Mouse (Mus musculus) bone marrow, adult 2 months (tissue): Measurements from ENCODE around the gene Zfp146. TPM values are rescaled to one million over a fixed set of nuclear protein-coding genes. Genes with fewer than 3 reads are reported as not detected.

Source experiments
- H3K27ac ChIP-seq: fragments of 200-500 bp; 2 replicates; pipeline ENCODE4 v1.5.1; 2012; ENCODE audit warnings: low read depth, mild to moderate bottlenecking, control low read depth, inconsistent platforms, low read length; ENCODE audit not compliant: control insufficient read depth, poor library complexity, insufficient read depth
- H3K4me1 ChIP-seq: fragments of 200-500 bp; 2 replicates; pipeline ENCODE4 v1.6.1; 2011; ENCODE audit warnings: low read length; ENCODE audit not compliant: control insufficient read depth, insufficient read depth
- H3K4me3 ChIP-seq: fragments of 200-500 bp; replicated peaks from 2 replicates; pipeline ENCODE3; 2011; ENCODE audit warnings: mild to moderate bottlenecking, low read depth, low read length, control low read depth; ENCODE audit not compliant: control insufficient read depth
- CTCF ChIP-seq: fragments of 200-500 bp; IDR thresholded peaks from 2 replicates; pipeline ENCODE4 v1.5.1; 2011; ENCODE audit warnings: low read length, control low read depth; ENCODE audit not compliant: control insufficient read depth, insufficient read depth
- POLR2A ChIP-seq: fragments of 200-500 bp; IDR thresholded peaks from 2 replicates; pipeline ENCODE4 v1.6.1; 2011; ENCODE audit warnings: low read depth, mild to moderate bottlenecking, control low read depth, low read length, borderline replicate concordance; ENCODE audit not compliant: control insufficient read depth
- WGBS: fragments of 180-500 bp; shearing (Covaris S2); methylation state at CpG from one replicate; pipeline ENCODE4 v1.1.7; 2018; 5-methylcytosine and 5-hydroxymethylcytosine counted together
- polyA plus RNA-seq: library from polyadenylated mRNA; stranded (reverse); fragments of >200 nt; gene quantifications from 2 replicates; pipeline ENCODE4 v1.2.4, GENCODE M21; 2011; ENCODE audit warnings: low replicate concordance; ENCODE audit not compliant: missing spikeins, insufficient read depth, insufficient read length

Zfp146 gene
- polyA plus RNA-seq, 1 experiment: 13.7 TPM

DNA sequence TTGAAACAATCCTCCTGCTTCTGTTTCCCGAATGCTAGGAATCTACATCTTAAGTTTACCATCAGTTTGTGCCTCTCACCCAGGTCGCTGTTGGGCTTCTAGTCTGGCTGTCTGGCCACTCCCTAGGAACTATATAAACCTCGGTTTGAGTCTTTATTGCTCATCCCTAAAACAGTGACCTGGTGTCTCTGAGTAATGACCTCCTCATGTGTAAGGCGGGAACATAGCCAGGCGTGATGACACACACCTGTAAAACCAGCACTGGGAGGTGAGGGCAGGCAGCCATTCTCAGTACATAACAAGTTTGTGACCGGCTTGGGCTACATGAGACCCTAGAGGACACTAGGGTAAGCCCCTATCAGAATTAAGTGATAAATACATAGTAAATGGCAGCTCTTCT is 25.9 kb upstream of the Zfp146 start:
- H3K27ac ChIP-seq: no peak overlapping the region
- H3K4me1 ChIP-seq: no peaks in the 10 kb centered on the region; the same call in 1 of the 2 replicates
- H3K4me3 ChIP-seq: no peak overlapping the region
- WGBS: 71% methylated on average over 6 of the region's 6 CpGs
- no peak for TF ChIP-seq CTCF
- TF ChIP-seq POLR2A: no peak

DNA sequence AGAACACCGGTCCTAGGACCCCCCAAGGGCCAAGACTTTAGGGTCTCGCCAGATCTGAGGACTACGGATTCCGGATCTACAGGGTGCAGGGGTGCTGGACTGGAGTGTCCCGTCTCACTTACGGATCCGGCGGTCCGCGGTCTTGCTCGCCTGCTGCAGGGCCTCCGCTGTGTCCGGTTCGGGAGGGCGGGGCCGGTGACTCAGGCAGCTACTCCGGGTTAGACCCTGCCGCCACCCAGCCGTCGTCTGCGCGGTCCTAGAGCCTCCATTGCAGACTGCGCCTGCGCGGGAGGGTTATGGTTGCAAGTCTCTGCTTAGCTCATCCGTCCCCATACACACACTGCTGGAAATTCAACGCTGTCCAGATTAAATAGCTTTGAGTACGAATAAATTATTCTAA is 25.3 kb upstream of the Zfp146 start:
- under 1% methylated on average over 28 of the region's 28 CpGs for WGBS
- Histone ChIP-seq H3K27ac (peak overlapping the region; percentile 83), H3K4me1 (no peaks in the 10 kb centered on the region; the same call in 1 of the 2 replicates), H3K4me3 (peak overlapping the region; percentile 90)
- TF ChIP-seq POLR2A (peak; percentile 81; the same call in 1 of the 2 replicates), CTCF (no peak)

DNA sequence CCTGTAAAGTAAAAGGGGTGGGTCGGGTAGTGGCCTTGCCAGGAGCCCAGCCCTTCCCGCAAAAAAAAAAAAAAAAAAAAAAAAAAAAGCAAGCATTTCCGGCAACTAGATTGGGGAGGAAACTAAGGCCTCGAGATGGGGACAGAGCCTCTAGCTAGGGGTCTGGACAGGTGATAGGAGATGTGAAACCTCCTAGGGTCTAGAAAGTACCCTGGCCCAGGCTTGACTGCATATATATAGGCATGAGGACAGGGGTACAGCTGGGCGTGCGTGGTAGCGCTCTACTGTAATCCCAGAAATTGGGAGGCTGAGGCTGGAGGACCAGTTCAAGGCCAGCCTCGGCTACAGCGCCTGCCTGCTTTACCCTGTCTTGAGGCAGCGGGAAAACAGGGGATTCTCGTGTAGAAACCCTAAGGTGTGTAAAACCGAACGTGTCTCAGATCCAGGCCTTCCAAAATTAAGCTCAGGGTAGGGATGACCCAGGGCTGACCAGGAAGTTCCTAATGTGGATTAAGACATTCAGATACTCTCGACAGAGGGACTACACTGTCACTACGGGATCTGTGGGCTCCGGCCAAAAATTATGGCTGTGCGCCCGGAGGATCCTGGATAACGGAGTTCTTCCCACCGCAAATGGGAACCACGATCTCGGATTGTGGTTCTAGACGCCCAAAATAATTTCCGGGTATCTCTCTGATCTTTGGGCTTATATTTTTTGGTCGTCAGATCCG is 24.7 kb upstream of the Zfp146 start:
- Histone ChIP-seq H3K27ac (peak overlapping the region; percentile 83), H3K4me3 (peak overlapping the region; percentile 90), H3K4me1 (no peaks in the 10 kb centered on the region; the same call in 1 of the 2 replicates)
- no peak for TF ChIP-seq POLR2A
- under 1% methylated on average over 26 of the region's 26 CpGs for WGBS

DNA sequence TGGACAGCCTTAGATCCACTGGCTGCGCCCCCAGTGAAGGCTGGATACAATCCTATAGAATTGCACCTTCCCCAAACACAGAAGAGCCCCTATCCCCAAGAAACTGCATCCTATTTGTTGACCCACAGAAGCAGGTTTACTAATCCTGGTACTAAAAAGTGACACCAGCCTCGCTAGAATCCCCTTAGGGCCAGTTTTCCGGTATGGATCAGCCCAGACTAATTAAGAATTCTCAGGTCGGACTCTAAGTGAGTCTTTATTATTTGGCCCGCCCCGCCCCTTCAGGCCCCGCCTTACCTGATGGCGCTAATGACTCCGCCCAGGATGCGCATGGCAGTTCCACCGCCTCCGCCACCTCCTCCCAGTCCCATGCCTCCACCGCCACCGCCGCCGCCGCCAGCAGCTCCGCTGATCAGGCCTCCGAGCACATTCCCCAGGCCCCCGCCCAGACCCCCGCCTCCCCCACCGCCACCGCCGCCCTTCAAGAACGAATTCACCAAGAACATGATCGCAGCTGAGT is 24.1 kb upstream of the Zfp146 start:
- Histone ChIP-seq H3K27ac (no peak overlapping the region), H3K4me3 (peak overlapping the region; percentile 90), H3K4me1 (no peaks in the 10 kb centered on the region; the same call in 1 of the 2 replicates)
- no peak for TF ChIP-seq CTCF
- peak; percentile 37; the same call in 1 of the 2 replicates for TF ChIP-seq POLR2A
- 3% methylated on average over 26 of the region's 26 CpGs for WGBS

DNA sequence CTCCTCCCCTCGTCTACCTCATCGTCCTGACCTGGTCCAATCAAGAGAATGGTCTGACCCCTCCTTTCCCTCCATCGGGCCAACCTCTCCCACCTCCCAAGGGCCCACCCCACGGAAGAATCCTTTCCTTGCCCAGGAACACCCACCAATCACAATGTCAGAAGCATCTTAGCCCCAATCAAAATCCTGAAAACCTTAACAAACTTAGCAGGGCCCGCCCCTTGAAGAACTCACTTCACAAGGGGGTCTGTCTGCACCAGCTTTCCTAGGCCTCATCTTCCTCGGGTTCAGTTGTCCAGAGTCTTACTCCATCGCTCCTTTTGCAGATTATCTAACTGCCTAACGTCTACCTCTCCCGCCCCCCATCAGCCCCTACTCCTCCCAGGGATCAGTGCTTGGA is 23.5 kb upstream of the Zfp146 start:
- WGBS: 70% methylated on average over 9 of the region's 9 CpGs
- H3K4me1 ChIP-seq: no peaks in the 10 kb centered on the region; the same call in 1 of the 2 replicates
- no peak overlapping the region for H3K27ac ChIP-seq
- H3K4me3 ChIP-seq: no peak overlapping the region
- TF ChIP-seq CTCF: no peak
- TF ChIP-seq POLR2A: no peak

DNA sequence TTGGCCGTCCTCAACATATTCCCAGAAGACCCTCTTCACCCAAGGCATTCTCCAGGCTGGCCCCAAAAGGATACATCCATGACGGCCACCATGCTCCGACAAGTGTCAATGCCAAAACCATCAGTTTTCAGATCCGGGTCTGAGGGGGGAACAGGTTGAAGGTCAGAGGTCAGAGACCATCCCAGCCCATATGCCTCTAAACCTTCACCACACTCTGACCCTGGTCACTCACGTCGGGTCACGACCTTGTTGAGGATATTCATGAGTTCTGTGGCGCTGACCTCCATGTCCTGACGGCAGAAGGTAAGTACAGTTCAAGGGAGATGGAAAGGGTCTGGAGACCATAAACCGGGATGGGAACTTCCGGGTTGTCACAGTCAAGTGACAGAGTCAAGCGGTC is 22.5 kb upstream of the Zfp146 start:
- no peaks in the 10 kb centered on the region; the same call in 1 of the 2 replicates for H3K4me1 ChIP-seq
- WGBS: 93% methylated on average over 12 of the region's 12 CpGs

DNA sequence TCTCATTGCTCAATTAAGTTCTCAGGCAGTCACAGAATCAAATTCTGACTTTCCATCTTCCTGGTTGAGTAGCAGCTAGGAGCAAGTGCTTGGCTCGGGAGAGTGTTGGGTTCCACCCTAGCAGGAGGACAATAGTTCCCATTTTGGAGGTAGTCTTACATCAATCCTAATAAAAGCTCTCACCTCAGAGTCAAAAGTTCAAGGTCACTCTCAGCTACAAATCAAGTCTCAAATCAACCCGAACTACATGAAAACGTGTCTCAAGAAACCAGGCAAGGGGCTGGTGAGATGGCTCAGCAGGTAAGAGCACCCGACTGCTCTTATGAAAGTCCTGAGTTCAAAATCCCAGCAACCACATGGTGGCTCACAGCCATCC is 19.6 kb upstream of the Zfp146 start:
- WGBS: 83% methylated on average over 4 of the region's 4 CpGs
- no peak overlapping the region for H3K4me3 ChIP-seq

More for the DNA sequence above, 22.5 kb upstream of the Zfp146 start:
- TF ChIP-seq POLR2A (no peak), CTCF (no peak)
- Histone ChIP-seq H3K4me3 (no peak overlapping the region), H3K27ac (no peak overlapping the region)

DNA sequence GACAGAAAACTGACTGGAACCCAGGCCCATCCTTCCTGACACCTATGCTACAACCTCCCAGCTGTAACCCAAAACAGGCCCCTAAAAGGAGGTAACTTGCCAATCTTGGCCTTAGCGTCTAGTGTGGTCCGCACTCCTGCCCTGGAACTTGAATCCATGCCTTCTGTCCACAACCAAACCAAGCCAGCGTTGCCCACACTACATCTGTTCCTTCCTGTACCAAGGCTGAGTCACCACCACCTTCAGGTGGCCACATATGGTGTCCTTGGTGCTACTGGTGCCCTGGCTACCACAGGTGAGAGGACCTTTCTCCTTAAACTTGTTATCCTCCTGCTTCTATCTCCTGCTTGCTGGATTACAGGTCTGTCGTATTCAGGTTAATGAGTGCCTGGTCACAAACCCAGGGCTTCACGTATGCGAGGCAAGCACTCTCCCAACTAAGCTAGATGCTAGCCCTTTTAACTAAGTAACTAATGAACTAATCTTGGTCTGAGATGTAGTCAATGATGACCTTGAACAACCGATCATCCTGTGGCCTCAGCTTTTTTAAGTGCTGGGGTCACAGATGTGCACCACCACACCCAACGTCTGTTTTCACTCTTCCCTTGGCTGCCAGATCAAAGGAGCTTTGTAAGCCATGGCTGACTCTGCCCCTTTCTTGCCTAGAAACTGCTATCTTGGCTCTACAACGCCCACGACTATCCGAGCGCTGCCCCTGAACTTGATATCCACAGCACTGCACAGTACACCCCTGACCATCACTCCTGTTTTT is 19.0 kb upstream of the Zfp146 start:
- TF ChIP-seq CTCF: no peak
- no peak for TF ChIP-seq POLR2A
- 85% methylated on average over 12 of the region's 12 CpGs for WGBS

More for the DNA sequence above, 19.6 kb upstream of the Zfp146 start:
- H3K27ac ChIP-seq: no peak overlapping the region
- TF ChIP-seq POLR2A: no peak
- TF ChIP-seq CTCF: no peak
- H3K4me1 ChIP-seq: no peaks in the 10 kb centered on the region

More for the DNA sequence above, 19.0 kb upstream of the Zfp146 start:
- no peaks in the 10 kb centered on the region for H3K4me1 ChIP-seq
- H3K27ac ChIP-seq: no peak overlapping the region
- no peak overlapping the region for H3K4me3 ChIP-seq
